Mouse (Mus musculus): ENCODE data around the gene Gprin1.

Gprin1 gene

GRCm38 (mm10) chr13:54726131-54726530 lies 23.5 kb downstream of the Gprin1 start:
- no peak for DNase-seq (ENCODE audit: low spot score in 2 of 2)

GRCm38 (mm10) chr13:54723143-54723542 lies 26.5 kb downstream of the Gprin1 start:
- DNase-seq (ENCODE audit: low spot score in 2 of 2) = no peak

- peak; percentile 40 to 72 for DNase-seq (ENCODE audit: low spot score in 2 of 2)
Observed at GRCm38 (mm10) chr13:54716916-54717315, 32.8 kb downstream of the Gprin1 start.

- DNase-seq (ENCODE audit: low spot score in 2 of 2) = no peak
Observed at GRCm38 (mm10) chr13:54714996-54715395, 34.7 kb downstream of the Gprin1 start.

GRCm38 (mm10) chr13:54714393-54714792 lies 35.3 kb downstream of the Gprin1 start:
- DNase-seq (ENCODE audit: low spot score in 2 of 2) = no peak

DNA sequence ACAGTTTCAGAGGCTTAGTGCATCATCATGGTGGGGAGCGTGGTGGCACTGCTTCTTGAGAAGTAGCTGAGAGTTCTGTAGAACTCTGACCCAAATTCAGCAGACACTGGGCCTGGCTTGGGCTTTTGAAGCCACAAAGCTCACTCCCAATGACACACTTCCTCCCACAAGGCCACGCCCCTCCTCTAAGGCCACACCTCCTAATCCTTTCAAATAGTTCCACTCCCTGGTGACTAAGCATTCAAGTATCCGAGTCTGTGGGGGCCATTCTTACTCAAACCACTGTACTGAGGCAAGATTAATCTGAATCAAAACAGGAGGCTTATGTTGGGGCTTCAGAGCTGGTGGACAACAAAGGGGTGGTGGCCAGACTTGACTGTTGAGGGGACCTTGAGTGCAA lies 38.8 kb downstream of the Gprin1 start:
- DNase-seq (ENCODE audit: low spot score in 2 of 2) = no peak

DNA sequence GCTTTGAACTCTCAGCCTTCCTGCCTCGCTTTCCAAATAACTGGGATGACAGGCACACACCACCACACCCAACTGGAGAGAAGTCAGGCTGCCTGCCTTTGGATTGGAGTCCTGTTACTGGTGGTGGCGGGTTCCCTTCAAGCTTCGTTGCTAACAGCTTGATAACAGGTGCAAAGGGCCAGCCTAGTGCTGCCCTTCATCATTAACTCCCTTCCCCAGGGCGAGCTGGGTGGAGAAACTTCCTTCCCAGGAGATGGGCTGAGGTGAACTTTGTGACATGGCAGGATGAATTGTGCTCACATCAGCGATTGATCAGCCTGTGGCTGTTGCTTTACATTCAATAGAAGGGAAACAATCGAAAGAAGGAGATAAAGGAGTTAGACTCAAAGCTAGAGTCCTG lies 44.8 kb downstream of the Gprin1 start:
- no peak for DNase-seq (ENCODE audit: low spot score in 2 of 2)

DNA sequence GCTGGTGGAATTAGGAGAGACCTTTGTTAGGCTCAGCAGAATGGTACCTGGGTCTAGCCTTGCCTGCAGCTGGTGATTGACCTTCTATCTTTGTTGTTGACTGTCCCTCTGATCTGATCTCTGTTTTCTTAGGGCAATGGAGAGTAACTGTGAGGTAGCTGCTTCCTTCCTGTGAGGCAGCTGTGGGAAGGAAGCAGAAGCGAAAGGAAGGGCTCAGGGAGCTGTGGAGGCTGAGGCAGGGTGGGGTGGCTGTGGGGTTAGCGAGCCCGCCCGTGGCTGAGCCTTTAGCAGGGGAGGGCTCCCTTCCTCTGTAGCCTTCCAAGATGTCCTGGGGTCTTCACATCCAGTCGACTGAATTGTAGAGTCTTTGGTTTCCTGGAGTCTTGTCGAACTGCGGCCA lies 47.2 kb downstream of the Gprin1 start:
- DNase-seq (ENCODE audit: low spot score in 2 of 2) = no peak

GRCm38 (mm10) chr13:54701243-54701642 lies 48.4 kb downstream of the Gprin1 start, which contains the start of gene Cdhr2:
Gene Cdhr2 (plus strand): TSS chr13:54701461.
- no peak for DNase-seq (ENCODE audit: low spot score in 2 of 2)

DNA sequence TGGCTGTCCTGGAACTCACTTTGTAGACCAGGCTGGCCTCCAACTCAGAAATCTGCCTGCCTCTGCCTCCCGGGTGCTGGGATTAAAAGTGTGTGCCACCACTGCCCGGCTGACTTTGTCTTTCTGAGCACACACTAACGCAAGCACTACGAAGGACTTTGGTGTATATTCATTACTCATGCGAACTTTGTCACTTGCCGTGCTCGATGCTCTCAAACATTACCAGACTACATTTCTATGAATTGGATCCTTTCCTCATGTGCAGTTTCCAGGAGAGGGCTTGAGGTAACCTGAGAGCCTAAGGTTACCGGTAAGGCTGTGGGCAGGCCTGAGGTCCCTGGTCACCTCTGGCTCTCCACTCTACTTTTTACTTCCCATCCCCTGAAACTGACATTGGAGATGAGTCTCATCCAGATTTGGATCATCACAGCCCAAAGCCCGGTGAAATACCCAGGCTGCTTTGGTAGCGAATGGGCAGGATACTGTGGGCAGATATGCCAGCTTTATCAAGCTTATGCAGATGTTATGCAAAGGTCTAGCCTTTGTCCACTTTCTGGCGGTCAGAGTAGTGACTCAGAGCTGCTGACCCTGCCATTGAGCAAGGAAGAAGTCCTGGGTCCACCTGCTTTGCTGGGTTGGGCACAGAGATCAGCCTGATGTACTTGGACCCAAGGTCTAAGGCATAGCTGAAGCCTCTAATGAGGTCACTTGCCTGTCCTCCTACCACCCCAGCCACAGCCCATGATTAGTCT lies 54.0 kb downstream of the Gprin1 start:
- DNase-seq (ENCODE audit: low spot score in 2 of 2) = no peak

DNA sequence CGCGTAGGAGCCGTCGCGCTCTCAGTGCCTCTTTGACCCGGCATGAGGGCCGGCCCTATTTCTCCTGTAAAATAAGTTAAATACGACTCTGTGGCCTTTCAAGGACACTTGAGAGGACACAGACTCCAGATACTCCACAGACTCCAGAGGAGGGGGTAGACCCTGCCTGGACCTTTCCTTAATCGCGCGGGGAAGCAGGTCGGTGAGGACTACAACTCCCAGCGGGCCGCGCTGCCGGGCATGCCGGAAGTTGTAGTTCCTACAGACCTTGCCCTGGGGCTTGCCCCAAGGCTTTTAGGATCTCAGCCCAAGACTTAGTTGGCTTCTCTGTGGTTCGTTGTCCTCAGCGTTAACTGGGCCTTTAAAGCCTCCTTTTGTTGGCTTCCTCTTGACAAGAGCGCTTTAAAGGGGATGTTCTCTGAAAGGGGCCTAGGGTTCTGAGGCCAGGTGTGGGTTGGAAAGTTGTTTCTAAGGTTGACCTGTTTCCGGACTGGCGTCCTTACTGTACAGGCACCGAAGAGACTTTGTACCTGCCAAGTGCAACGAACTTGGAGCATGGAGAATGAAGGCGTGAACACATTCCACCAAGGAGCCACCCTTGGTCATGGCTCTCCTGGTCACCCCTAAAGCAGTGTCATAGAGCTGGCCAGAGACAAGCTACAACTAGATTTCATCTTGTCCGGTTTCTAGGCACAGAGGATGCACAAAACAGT lies 55.2 kb downstream of the Gprin1 start:
- DNase-seq (ENCODE audit: low spot score in 2 of 2) = peak; percentile 90 to 91

DNA sequence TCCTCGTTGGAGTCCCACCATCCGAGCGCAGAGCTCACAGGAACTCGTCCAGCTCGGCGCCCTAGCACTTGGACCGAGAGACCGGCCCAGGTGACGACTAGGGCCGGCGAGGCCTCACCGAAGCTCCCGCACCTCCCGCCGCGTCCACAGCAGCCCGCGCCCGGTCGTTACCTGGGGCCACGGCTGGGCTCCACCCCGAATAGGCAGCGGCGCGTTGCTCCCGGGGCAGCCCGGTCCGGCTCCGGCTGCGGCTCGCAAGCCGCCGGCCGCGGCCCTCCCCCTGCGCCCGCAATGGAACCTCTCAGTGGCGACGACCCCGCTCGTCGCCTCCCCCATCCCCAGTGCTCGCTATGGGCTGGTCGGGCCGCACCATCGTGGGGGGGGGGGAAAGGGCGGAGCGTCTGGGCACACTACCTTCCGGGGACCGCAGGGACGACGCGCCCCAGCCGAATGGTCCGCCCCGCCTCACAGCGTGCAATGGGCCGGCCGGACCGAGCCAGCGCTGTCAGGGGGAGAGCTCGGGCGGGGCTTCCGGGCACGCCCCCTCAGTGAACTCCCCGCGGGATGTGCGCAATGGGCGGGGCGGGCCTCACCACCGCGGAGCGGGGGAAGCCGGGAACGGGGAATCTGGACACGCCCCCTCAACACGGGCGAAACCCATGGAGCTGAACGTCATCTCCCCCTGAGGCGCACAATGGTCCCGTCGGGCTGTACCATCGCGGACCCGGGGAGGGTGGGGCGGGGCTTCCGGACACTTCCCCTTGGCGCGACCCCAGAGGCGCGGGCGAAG lies 55.9 kb downstream of the Gprin1 start, which contains the start of gene Rnf44:
Rnf44 (minus strand) TSS at position 350 of the 790 bp plus-strand sequence.
- peak; percentile 95 to 98 for DNase-seq (ENCODE audit: low spot score in 2 of 2)

DNA sequence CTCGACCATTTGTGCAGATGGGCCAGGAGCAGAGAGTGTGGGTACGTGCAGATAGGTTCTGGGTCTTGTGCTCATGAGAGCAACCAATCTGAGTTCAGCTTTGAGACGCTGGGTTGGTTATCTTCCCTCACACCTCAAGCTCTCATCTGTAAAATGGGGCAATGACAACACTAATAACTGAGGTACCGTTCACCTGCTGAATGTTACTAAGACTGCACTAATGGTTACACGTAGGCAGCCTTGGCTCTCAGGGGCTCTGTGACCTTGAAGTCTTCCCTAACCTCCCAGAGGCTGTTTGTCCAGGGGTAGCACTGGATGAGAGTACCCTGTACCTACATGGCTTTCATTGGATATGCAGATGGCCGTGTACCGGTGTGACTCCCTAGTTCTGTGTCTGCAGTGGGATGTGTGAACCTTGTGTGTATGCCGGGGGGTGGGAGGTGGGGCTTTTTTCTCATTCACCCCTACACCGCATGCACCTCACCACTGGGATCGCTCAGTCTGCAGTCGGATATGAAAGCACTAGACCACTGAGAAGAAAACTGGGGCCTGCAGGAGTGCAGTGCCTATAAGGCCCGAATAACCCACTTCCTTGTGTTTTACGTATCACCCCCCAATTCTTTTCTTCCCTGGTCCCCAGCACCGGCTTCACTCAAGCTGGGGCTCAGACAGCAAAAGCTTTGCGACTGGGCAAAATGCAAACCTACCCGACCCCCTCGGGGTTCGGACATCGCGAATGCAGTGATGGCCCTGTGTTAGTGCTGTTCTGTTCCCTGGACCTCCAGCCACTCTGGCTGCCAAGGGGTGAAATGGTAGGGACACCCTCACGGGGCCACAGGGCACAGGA lies 56.7 kb downstream of the Gprin1 start:
- DNase-seq (ENCODE audit: low spot score in 2 of 2) = peak in 1 of 2 experiments; percentile 37

- DNase-seq (ENCODE audit: low spot score in 2 of 2) = peak; percentile 17 to 68
Observed at GRCm38 (mm10) chr13:54691737-54692136, 57.9 kb downstream of the Gprin1 start.

DNA sequence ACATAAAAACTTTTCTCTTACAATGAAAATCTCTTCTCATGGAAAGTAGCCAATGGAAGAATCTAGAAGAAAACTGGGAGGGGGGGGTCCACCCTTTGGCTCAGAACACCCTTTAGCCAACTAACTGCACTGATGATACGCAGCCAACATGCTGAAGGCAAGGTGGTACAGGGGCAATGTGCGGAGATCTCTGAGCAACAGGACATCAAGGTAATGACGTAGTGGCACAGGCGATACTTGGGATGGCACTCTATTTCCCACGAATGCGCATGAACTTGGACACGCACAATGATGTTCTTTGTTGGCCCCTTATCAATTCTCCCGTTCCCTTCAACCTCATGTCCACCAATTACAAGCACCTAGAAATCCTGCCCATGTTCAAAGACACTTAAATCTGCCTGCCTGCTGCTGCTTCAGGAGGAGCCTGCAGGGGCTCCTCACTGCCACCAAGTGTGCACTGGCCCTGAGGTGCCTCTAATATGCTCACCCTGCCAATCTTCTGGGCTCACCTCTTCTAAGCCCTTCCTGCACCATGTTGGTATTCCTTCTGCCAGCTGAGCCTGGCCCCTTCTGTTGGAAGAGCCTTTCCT lies 59.4 kb downstream of the Gprin1 start:
- no peak for DNase-seq (ENCODE audit: low spot score in 2 of 2)

DNA sequence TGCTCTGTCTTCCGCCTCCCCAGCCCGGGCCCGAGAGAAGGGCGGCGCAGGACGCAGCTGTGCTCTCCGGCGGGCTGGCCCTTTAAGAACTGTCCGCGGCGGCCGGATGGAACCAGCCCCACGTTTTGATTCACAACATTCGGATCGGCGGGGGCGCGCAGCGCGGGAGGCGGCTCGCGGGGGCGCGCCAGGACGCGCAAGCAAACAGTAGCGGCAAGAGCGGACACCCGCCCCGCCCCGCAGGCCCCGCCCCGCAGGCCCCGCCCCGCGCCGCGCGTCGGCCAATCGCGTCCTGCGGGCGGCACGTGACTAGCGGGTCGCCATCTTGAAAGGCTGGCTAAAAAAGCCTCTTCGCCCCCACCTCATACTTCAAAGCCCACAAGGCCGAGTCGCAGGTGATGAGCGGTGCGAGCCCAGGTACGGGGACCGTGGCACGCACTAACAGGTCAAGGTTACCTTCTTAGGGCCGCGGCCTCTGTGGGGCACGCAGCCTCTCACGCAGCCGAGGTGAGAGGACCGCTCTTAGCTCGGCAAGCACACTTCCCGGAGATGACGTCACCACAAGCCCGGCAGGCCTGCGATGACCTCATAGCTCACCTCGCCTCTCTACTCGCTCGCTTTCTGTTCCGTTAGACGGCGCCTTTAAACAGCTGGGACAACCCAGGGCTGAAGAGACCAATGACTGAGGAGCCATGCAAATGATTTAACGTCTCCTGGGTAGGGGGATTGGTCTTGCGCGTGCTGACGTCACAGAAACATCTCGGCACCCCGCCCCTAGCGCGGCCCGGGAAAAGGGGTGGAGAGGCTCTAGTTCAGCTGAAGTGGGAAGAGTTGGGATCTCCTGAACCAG lies 61.9 kb downstream of the Gprin1 start:
- DNase-seq (ENCODE audit: low spot score in 2 of 2) = peak; percentile 93 to 97

DNA sequence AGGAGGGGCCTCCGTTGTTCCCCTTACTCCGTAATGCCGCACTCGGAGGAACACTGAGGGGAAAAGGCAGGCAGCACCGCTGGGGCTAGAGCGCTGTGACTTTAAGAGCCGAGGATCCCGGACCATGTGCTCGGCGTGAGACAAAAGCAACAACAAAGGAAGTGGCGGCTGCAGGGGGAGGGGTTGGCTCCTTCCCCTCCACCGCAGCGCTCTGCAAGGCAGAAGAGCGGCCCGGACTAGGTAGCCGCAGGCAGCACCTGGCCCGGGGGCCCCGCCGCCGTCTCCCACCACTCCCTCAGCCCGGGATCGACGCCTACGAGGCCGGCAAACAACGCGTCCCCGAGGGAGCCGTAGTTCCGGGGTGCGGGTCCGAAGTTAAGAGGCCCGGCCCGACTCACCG lies 62.6 kb downstream of the Gprin1 start:
- DNase-seq (ENCODE audit: low spot score in 2 of 2) = peak in 1 of 2 experiments; percentile 83
